Mouse (Mus musculus): ENCODE measurements around the gene Ric8a. TPM values are rescaled to one million over a fixed set of nuclear protein-coding genes. Genes with fewer than 3 reads are reported as not detected.
A peak's percentile ranks its signal among the peaks of the same experiment; 100 is the strongest.
"Not testable (repeated sequence)": the region's sequence is repeated elsewhere in the genome, so short reads cannot be mapped to it uniquely, and the experiment has no call there.

The Ric8a gene
- polyA plus RNA-seq, 1 experiment from 2014 or later = 62.5 TPM

DNA sequence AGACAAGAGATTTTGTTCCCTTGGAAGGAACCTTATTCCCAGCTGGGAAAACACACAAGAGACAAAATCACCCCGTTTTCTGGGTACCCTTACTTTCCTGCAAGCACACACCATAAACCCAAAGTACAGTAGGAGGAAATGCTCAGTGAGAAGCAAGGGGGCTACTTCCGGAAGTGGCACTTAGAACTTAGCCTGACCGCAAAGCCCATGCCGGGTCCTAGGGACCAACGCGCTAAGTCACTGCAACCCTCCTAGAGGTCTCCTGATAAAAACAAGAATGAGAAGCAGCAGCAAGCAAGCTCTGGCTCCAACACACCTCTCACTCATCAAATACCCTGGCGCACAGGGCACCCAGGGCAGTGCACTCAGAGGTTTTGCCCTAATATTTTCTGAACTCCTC, 22.6 kb downstream of the Ric8a start:
- Histone ChIP-seq H3K9me3 (replicated peaks; ENCODE audit: control insufficient read depth, low read length) (no peaks in the 10 kb centered on the region), H3K36me3 (ENCODE audit: control insufficient read depth, insufficient read depth, low read length) (no peaks in the 10 kb centered on the region; the same call in 1 of the 2 replicates), H3K4me2 (ENCODE audit: low read depth, low read length) (no peak overlapping the region), H3K4me1 (ENCODE audit: control insufficient read depth, insufficient read depth, low read length) (peaks cover 9% of the 10 kb centered on the region; the same call in 1 of the 2 replicates), H3K27me3 (ENCODE audit: control insufficient read depth, insufficient read depth, low read length) (no peaks in the 10 kb centered on the region), H3K27ac (ENCODE audit: low read length) (no peak overlapping the region), H3K9ac (ENCODE audit: low read length) (no peak overlapping the region), H3K4me3 (replicated peaks; ENCODE audit: low read length) (no peak overlapping the region)
- 85% methylated on average over 7 of the region's 7 CpGs for WGBS
- no peak for ATAC-seq (ENCODE audit: insufficient read depth, low FRiP score)

GRCm38 (mm10) chr7:140880419-140880818, 23.7 kb downstream of the Ric8a start:
- H3K9ac ChIP-seq (ENCODE audit: low read length) = no peak overlapping the region
- no peaks in the 10 kb centered on the region for H3K27me3 ChIP-seq (ENCODE audit: control insufficient read depth, insufficient read depth, low read length)
- 71% methylated on average over 3 of the region's 3 CpGs for WGBS
- no peak overlapping the region for H3K27ac ChIP-seq (ENCODE audit: low read length)
- H3K4me1 ChIP-seq (ENCODE audit: control insufficient read depth, insufficient read depth, low read length) = peaks cover 9% of the 10 kb centered on the region; the same call in 1 of the 2 replicates
- H3K36me3 ChIP-seq (ENCODE audit: control insufficient read depth, insufficient read depth, low read length) = no peaks in the 10 kb centered on the region; the same call in 1 of the 2 replicates
- ATAC-seq (ENCODE audit: insufficient read depth, low FRiP score) = no peak
- no peak overlapping the region for H3K4me3 ChIP-seq (replicated peaks; ENCODE audit: low read length)
- H3K4me2 ChIP-seq (ENCODE audit: low read depth, low read length) = no peak overlapping the region; the same call in 1 of the 2 replicates
- H3K9me3 ChIP-seq (replicated peaks; ENCODE audit: control insufficient read depth, low read length) = no peaks in the 10 kb centered on the region

GRCm38 (mm10) chr7:140880865-140881515, 24.2 kb downstream of the Ric8a start:
- 0 out of 2 replicates have a peak, but pooled peaks cover 1% of the 10 kb centered on the region for H3K36me3 ChIP-seq (ENCODE audit: control insufficient read depth, insufficient read depth, low read length)
- H3K27me3 ChIP-seq (ENCODE audit: control insufficient read depth, insufficient read depth, low read length) = no peaks in the 10 kb centered on the region
- peak overlapping the region; percentile 86 for H3K4me3 ChIP-seq (replicated peaks; ENCODE audit: low read length)
- no peak overlapping the region for H3K27ac ChIP-seq (ENCODE audit: low read length)
- peak overlapping the region; percentile 86 for H3K9ac ChIP-seq (ENCODE audit: low read length)
- peak overlapping the region; percentile 80 for H3K4me2 ChIP-seq (ENCODE audit: low read depth, low read length)
- H3K4me1 ChIP-seq (ENCODE audit: control insufficient read depth, insufficient read depth, low read length) = peaks cover 9% of the 10 kb centered on the region; the same call in 1 of the 2 replicates
- no peak for ATAC-seq (ENCODE audit: insufficient read depth, low FRiP score)
- no peaks in the 10 kb centered on the region for H3K9me3 ChIP-seq (replicated peaks; ENCODE audit: control insufficient read depth, low read length)
- WGBS = 11% methylated on average over 8 of the region's 8 CpGs

- peak within 1 kb of the TSS; percentile 80 for H3K4me2 ChIP-seq (ENCODE audit: low read depth, low read length)
- H3K9me3 ChIP-seq (replicated peaks; ENCODE audit: control insufficient read depth, low read length) = no peaks in the 10 kb centered on the region
- peaks cover 9% of the 10 kb centered on the region; the same call in 1 of the 2 replicates for H3K36me3 ChIP-seq (ENCODE audit: control insufficient read depth, insufficient read depth, low read length)
- WGBS = under 1% methylated on average over 59 of the region's 59 CpGs
- peaks cover 9% of the 10 kb centered on the region; the same call in 1 of the 2 replicates for H3K4me1 ChIP-seq (ENCODE audit: control insufficient read depth, insufficient read depth, low read length)
- H3K27ac ChIP-seq (ENCODE audit: low read length) = peak within 1 kb of the TSS; percentile 96
- H3K27me3 ChIP-seq (ENCODE audit: control insufficient read depth, insufficient read depth, low read length) = no peaks in the 10 kb centered on the region
- peak; percentile 97 for ATAC-seq (ENCODE audit: insufficient read depth, low FRiP score)
- H3K4me3 ChIP-seq (replicated peaks; ENCODE audit: low read length) = peak within 1 kb of the TSS; percentile 86
- H3K9ac ChIP-seq (ENCODE audit: low read length) = peak within 1 kb of the TSS; percentile 92
Observed at GRCm38 (mm10) chr7:140881696-140882468, 25.1 kb downstream of the Ric8a start, which contains the start of the genes Psmd13 and Sirt3. TSS of gene Psmd13 (plus strand) at chr7:140881968. TSS of gene Sirt3 (minus strand) at chr7:140882309.

DNA sequence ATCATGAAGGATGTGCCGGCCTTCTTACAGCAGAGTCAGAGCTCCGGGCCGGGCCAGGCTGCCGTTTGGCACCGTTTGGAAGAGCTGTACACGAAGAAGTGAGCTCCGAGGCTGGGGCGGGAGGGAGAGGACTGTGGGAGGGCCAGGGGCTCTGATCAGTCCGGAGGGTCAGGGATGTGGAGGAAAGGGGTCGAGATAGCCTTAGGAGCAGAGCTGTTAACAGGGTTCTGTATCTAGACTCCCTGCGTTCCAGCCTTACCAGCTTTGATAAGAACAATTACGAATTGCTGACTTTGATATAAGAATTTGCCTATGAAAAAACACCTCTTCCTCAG, 25.7 kb downstream of the Ric8a start:
- peaks cover 9% of the 10 kb centered on the region; the same call in 1 of the 2 replicates for H3K4me1 ChIP-seq (ENCODE audit: control insufficient read depth, insufficient read depth, low read length)
- ATAC-seq (ENCODE audit: insufficient read depth, low FRiP score) = peak; percentile 4; the same call in 1 of the 2 replicates

DNA sequence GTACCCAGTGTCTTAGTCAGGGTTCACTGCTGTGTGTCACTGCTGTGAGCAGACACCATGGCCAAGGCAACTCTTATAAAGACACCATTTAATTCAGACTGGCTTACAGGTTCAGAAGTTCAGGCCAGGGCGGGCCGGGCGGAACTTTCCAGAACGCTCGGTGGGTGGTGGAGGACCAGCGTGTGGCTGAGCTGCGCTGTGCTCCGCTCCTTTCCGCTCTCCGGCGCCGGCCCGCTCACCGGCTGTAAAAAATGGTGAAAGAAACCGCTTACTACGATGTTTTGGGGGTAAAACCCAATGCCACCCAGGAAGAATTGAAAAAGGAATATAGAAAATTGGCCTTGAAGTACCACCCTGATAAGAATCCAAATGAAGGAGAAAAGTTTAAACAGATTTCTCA, 33.9 kb downstream of the Ric8a start:
- H3K27ac ChIP-seq (ENCODE audit: low read length); H3K27me3 ChIP-seq (ENCODE audit: control insufficient read depth, insufficient read depth, low read length); H3K4me1 ChIP-seq (ENCODE audit: control insufficient read depth, insufficient read depth, low read length); H3K4me3 ChIP-seq (replicated peaks; ENCODE audit: low read length); H3K9me3 ChIP-seq (replicated peaks; ENCODE audit: control insufficient read depth, low read length); H3K9ac ChIP-seq (ENCODE audit: low read length); H3K4me2 ChIP-seq (ENCODE audit: low read depth, low read length); ATAC-seq (ENCODE audit: insufficient read depth, low FRiP score): not testable (repeated sequence)
- 96% methylated on average over 16 of the region's 16 CpGs for WGBS
- H3K36me3 ChIP-seq (ENCODE audit: control insufficient read depth, insufficient read depth, low read length) = peaks cover 32% of the 10 kb centered on the region

More for the DNA sequence above, 25.7 kb downstream of the Ric8a start:
- 0% methylated on average over 12 of the region's 12 CpGs for WGBS
- Histone ChIP-seq H3K27ac (ENCODE audit: low read length) (0 out of 2 replicates have a peak overlapping the region, but pooled peaks have one; percentile 62), H3K36me3 (ENCODE audit: control insufficient read depth, insufficient read depth, low read length) (peaks cover 14% of the 10 kb centered on the region; the same call in 1 of the 2 replicates), H3K4me3 (replicated peaks; ENCODE audit: low read length) (peak overlapping the region; percentile 86), H3K9me3 (replicated peaks; ENCODE audit: control insufficient read depth, low read length) (no peaks in the 10 kb centered on the region), H3K4me2 (ENCODE audit: low read depth, low read length) (peak overlapping the region; percentile 63), H3K9ac (ENCODE audit: low read length) (peak overlapping the region; percentile 92), H3K27me3 (ENCODE audit: control insufficient read depth, insufficient read depth, low read length) (no peaks in the 10 kb centered on the region)

- WGBS = 89% methylated on average over 7 of the region's 7 CpGs
Observed at GRCm38 (mm10) chr7:140894031-140894430, 37.3 kb downstream of the Ric8a start.

GRCm38 (mm10) chr7:140894611-140895010, 37.9 kb downstream of the Ric8a start:
- Histone ChIP-seq H3K4me1 (ENCODE audit: control insufficient read depth, insufficient read depth, low read length) (no peaks in the 10 kb centered on the region), H3K27ac (ENCODE audit: low read length) (no peak overlapping the region), H3K4me2 (ENCODE audit: low read depth, low read length) (no peak overlapping the region), H3K9ac (ENCODE audit: low read length) (no peak overlapping the region), H3K9me3 (replicated peaks; ENCODE audit: control insufficient read depth, low read length) (no peaks in the 10 kb centered on the region), H3K4me3 (replicated peaks; ENCODE audit: low read length) (no peak overlapping the region), H3K36me3 (ENCODE audit: control insufficient read depth, insufficient read depth, low read length) (peaks cover 21% of the 10 kb centered on the region), H3K27me3 (ENCODE audit: control insufficient read depth, insufficient read depth, low read length) (no peaks in the 10 kb centered on the region)
- no peak for ATAC-seq (ENCODE audit: insufficient read depth, low FRiP score)
- 91% methylated on average over 3 of the region's 3 CpGs for WGBS

More at GRCm38 (mm10) chr7:140894031-140894430, 37.3 kb downstream of the Ric8a start:
- Histone ChIP-seq H3K4me3 (replicated peaks; ENCODE audit: low read length) (no peak overlapping the region), H3K9me3 (replicated peaks; ENCODE audit: control insufficient read depth, low read length) (no peaks in the 10 kb centered on the region), H3K9ac (ENCODE audit: low read length) (no peak overlapping the region), H3K36me3 (ENCODE audit: control insufficient read depth, insufficient read depth, low read length) (peaks cover 21% of the 10 kb centered on the region), H3K4me1 (ENCODE audit: control insufficient read depth, insufficient read depth, low read length) (no peaks in the 10 kb centered on the region), H3K4me2 (ENCODE audit: low read depth, low read length) (no peak overlapping the region), H3K27me3 (ENCODE audit: control insufficient read depth, insufficient read depth, low read length) (no peaks in the 10 kb centered on the region), H3K27ac (ENCODE audit: low read length) (no peak overlapping the region)
- no peak for ATAC-seq (ENCODE audit: insufficient read depth, low FRiP score)

- no peaks in the 10 kb centered on the region for H3K9me3 ChIP-seq (replicated peaks; ENCODE audit: control insufficient read depth, low read length)
- WGBS = 87% methylated on average over 7 of the region's 7 CpGs
- H3K27me3 ChIP-seq (ENCODE audit: control insufficient read depth, insufficient read depth, low read length) = no peaks in the 10 kb centered on the region
- H3K4me1 ChIP-seq (ENCODE audit: control insufficient read depth, insufficient read depth, low read length) = no peaks in the 10 kb centered on the region
- peaks cover 10% of the 10 kb centered on the region for H3K36me3 ChIP-seq (ENCODE audit: control insufficient read depth, insufficient read depth, low read length)
- H3K27ac ChIP-seq (ENCODE audit: low read length) = no peak overlapping the region
- no peak overlapping the region for H3K4me2 ChIP-seq (ENCODE audit: low read depth, low read length)
- H3K9ac ChIP-seq (ENCODE audit: low read length) = no peak overlapping the region
- no peak overlapping the region for H3K4me3 ChIP-seq (replicated peaks; ENCODE audit: low read length)
- ATAC-seq (ENCODE audit: insufficient read depth, low FRiP score) = no peak
Observed at GRCm38 (mm10) chr7:140897863-140898262, 41.1 kb downstream of the Ric8a start.
